Mouse (Mus musculus): ENCODE data around the gene Mss51. TPM values are rescaled to one million over a fixed set of nuclear protein-coding genes. Genes with fewer than 3 reads are reported as not detected.

The Mss51 gene
- polyA plus RNA-seq, 1 experiment = 0.28 TPM

DNA sequence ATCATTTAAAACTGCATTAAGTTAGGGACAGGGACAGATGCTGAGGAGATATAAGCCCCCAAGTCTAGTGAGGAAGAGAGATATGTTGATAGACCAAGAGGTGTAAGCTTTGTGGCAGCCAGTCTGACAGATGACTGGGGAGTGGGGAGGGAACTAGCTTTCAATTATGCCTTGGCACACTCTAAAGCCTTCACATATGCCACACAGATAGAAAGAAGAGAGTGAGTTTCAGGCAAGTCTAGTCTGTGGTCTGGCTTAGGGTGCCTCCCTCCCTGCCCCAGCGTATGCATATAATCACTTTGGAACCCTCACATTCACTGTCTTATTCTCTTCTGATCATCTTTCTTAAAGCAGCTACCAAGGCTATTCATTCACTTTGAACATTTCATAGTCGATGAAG, 45.4 kb downstream of the Mss51 start:
- H3K36me3 ChIP-seq (ENCODE audit: control insufficient read depth, insufficient read depth) = peaks cover 14% of the 10 kb centered on the region
- H3K79me2 ChIP-seq (ENCODE audit: control insufficient read depth, insufficient read depth) = no peaks in the 10 kb centered on the region
- H3ac ChIP-seq (ENCODE audit: control insufficient read depth, insufficient read length, low read depth) = no peak overlapping the region
- H3K27me3 ChIP-seq (ENCODE audit: control insufficient read depth, insufficient read depth, insufficient read length) = no peaks in the 10 kb centered on the region
- H3K4me3 ChIP-seq (ENCODE audit: insufficient read depth, poor library complexity, severe bottlenecking) = no peak overlapping the region
- H3K79me3 ChIP-seq (ENCODE audit: low read depth) = no peaks in the 10 kb centered on the region
- TF ChIP-seq MYOD1 (IDR thresholded peaks at IDR 0.05; ENCODE audit: control insufficient read depth, insufficient read length, low read depth) (no peak), CTCF (IDR thresholded peaks at IDR 0.05; ENCODE audit: control insufficient read depth, insufficient read depth, insufficient read length) (no peak), USF1 (IDR thresholded peaks at IDR 0.05; ENCODE audit: low read depth) (no peak), CEBPB (IDR thresholded peaks at IDR 0.05; ENCODE audit: low read depth) (no peak), MYOG (IDR thresholded peaks at IDR 0.05; ENCODE audit: control insufficient read depth, extremely low read depth, insufficient read length) (no peak), FOSL1 (IDR thresholded peaks at IDR 0.05; ENCODE audit: insufficient read depth, low read length, poor library complexity, severe bottlenecking) (no peak), MAX (IDR thresholded peaks at IDR 0.05) (no peak)

DNA sequence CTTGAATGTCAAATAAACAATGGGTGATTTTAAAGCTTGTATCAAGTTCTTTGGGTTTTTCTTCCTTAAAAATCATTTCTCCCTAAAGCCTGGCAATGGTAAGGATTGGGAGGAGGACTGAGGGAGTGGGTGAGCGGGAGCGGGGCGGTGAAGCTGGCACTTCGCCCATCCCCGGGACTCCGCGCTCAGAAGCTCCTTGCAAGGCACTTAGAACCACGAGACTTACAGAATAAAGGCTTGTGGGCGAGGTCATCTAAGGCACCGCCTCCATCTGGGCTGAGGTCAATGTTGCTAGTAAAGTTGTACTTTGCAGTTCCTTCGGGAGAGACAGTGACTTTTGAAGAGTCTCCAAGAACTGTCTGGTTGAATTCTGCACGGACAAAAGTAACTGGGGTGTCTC, 49.5 kb downstream of the Mss51 start:
- no peak overlapping the region for H3K4me3 ChIP-seq (ENCODE audit: insufficient read depth, poor library complexity, severe bottlenecking)
- TF ChIP-seq CTCF (IDR thresholded peaks at IDR 0.05; ENCODE audit: control insufficient read depth, insufficient read depth, insufficient read length) (no peak), MYOD1 (IDR thresholded peaks at IDR 0.05; ENCODE audit: control insufficient read depth, insufficient read length, low read depth) (no peak), USF1 (IDR thresholded peaks at IDR 0.05; ENCODE audit: low read depth) (no peak), FOSL1 (IDR thresholded peaks at IDR 0.05; ENCODE audit: insufficient read depth, low read length, poor library complexity, severe bottlenecking) (no peak), MYOG (IDR thresholded peaks at IDR 0.05; ENCODE audit: control insufficient read depth, extremely low read depth, insufficient read length) (no peak), CEBPB (IDR thresholded peaks at IDR 0.05; ENCODE audit: low read depth) (no peak), MAX (IDR thresholded peaks at IDR 0.05) (no peak)
- no peaks in the 10 kb centered on the region for H3K27me3 ChIP-seq (ENCODE audit: control insufficient read depth, insufficient read depth, insufficient read length)
- H3ac ChIP-seq (ENCODE audit: control insufficient read depth, insufficient read length, low read depth) = no peak overlapping the region
- no peaks in the 10 kb centered on the region for H3K36me3 ChIP-seq (ENCODE audit: control insufficient read depth, insufficient read depth)
- H3K79me3 ChIP-seq (ENCODE audit: low read depth) = no peaks in the 10 kb centered on the region
- no peaks in the 10 kb centered on the region for H3K79me2 ChIP-seq (ENCODE audit: control insufficient read depth, insufficient read depth)

DNA sequence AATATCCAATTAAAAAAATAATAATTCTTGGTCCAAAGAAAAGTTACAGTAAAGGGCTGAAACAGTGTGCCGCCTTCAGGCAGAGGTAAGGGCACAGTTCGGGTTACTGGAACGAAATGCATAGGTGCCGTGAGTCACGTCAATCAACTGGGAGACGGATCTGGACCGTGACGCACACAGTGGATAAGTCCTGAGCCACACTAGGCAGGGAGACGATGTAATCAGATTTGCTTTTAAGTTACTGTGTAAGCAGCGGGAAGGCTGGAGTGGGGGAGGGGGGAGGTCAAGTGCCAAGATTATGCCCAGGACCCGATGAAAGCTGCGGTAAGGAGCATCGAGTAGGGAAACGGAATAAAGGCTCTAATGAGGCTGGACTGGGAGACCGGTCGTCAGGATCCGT, 54.4 kb downstream of the Mss51 start:
- Histone ChIP-seq H3K27me3 (ENCODE audit: control insufficient read depth, insufficient read depth, insufficient read length) (no peaks in the 10 kb centered on the region), H3K36me3 (ENCODE audit: control insufficient read depth, insufficient read depth) (no peaks in the 10 kb centered on the region), H3ac (ENCODE audit: control insufficient read depth, insufficient read length, low read depth) (no peak overlapping the region), H3K79me3 (ENCODE audit: low read depth) (no peaks in the 10 kb centered on the region), H3K4me3 (ENCODE audit: insufficient read depth, poor library complexity, severe bottlenecking) (no peak overlapping the region), H3K79me2 (ENCODE audit: control insufficient read depth, insufficient read depth) (no peaks in the 10 kb centered on the region)
- TF ChIP-seq MYOD1 (IDR thresholded peaks at IDR 0.05; ENCODE audit: control insufficient read depth, insufficient read length, low read depth) = no peak
- TF ChIP-seq CTCF (IDR thresholded peaks at IDR 0.05; ENCODE audit: control insufficient read depth, insufficient read depth, insufficient read length) = no peak
- no peak for TF ChIP-seq MAX (IDR thresholded peaks at IDR 0.05)
- no peak for TF ChIP-seq FOSL1 (IDR thresholded peaks at IDR 0.05; ENCODE audit: insufficient read depth, low read length, poor library complexity, severe bottlenecking)

DNA sequence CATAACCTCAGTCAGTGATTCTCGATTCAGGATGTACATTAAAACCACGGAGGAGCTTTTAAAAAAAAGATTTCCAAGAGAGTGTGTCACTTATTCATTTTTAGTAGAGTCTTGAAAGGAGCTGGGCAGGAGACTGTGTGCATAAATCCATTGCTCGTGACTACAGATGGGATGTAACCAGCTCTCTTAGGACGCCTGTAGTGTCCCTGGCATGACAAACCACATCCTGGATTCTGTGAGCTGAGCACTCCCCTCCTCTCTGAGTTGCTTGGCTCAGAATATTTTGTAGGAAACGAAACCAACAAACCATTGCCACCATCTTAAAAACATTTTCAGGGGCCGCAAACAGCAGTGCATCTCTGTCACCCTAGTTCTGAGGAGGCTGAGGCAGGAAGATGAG, 59.7 kb downstream of the Mss51 start:
- no peaks in the 10 kb centered on the region for H3K27me3 ChIP-seq (ENCODE audit: control insufficient read depth, insufficient read depth, insufficient read length)
- no peaks in the 10 kb centered on the region for H3K36me3 ChIP-seq (ENCODE audit: control insufficient read depth, insufficient read depth)
- H3ac ChIP-seq (ENCODE audit: control insufficient read depth, insufficient read length, low read depth) = no peak overlapping the region
- TF ChIP-seq CTCF (IDR thresholded peaks at IDR 0.05; ENCODE audit: control insufficient read depth, insufficient read depth, insufficient read length) (no peak), MYOG (IDR thresholded peaks at IDR 0.05; ENCODE audit: control insufficient read depth, extremely low read depth, insufficient read length) (no peak), USF1 (IDR thresholded peaks at IDR 0.05; ENCODE audit: low read depth) (no peak), FOSL1 (IDR thresholded peaks at IDR 0.05; ENCODE audit: insufficient read depth, low read length, poor library complexity, severe bottlenecking) (no peak), MYOD1 (IDR thresholded peaks at IDR 0.05; ENCODE audit: control insufficient read depth, insufficient read length, low read depth) (no peak), CEBPB (IDR thresholded peaks at IDR 0.05; ENCODE audit: low read depth) (no peak), MAX (IDR thresholded peaks at IDR 0.05) (no peak)
- H3K4me3 ChIP-seq (ENCODE audit: insufficient read depth, poor library complexity, severe bottlenecking) = no peak overlapping the region
- H3K79me2 ChIP-seq (ENCODE audit: control insufficient read depth, insufficient read depth) = no peaks in the 10 kb centered on the region
- H3K79me3 ChIP-seq (ENCODE audit: low read depth) = no peaks in the 10 kb centered on the region

Other genes with a start within 250 kb of the Mss51 start
- not detected for gene Kcnk16, start 227.7 kb downstream of the Mss51 start, polyA plus RNA-seq (2012; fragmentation: generic; extraction: Trizol)
- gene Nudt13, start 202.2 kb downstream of the Mss51 start, polyA plus RNA-seq (2012; fragmentation: generic; extraction: Trizol) = 4.9 TPM
- 28.6 TPM for gene Ecd, start 148.8 kb downstream of the Mss51 start, polyA plus RNA-seq (2012; fragmentation: generic; extraction: Trizol)
- gene Fam149b, start 148.7 kb downstream of the Mss51 start, polyA plus RNA-seq (2012; fragmentation: generic; extraction: Trizol) = 17.7 TPM
- gene Dnajc9, start 108.0 kb downstream of the Mss51 start, polyA plus RNA-seq (2012; fragmentation: generic; extraction: Trizol) = 80.8 TPM
- 97.2 TPM for gene Mrps16, start 103.3 kb downstream of the Mss51 start, polyA plus RNA-seq (2012; fragmentation: generic; extraction: Trizol)
- gene Cfap70, start 44.7 kb downstream of the Mss51 start, polyA plus RNA-seq (2012; fragmentation: generic; extraction: Trizol) = 0.01 TPM
- gene Anxa7, start 16.8 kb downstream of the Mss51 start, polyA plus RNA-seq (2012; fragmentation: generic; extraction: Trizol) = 47.9 TPM
- gene Ppp3cb, start 49.7 kb upstream of the Mss51 start, polyA plus RNA-seq (2012; fragmentation: generic; extraction: Trizol) = 29.9 TPM
- 3.3 TPM for gene Usp54, start 144.2 kb upstream of the Mss51 start, polyA plus RNA-seq (2012; fragmentation: generic; extraction: Trizol)
- gene Myoz1, start 159.6 kb upstream of the Mss51 start, polyA plus RNA-seq (2012; fragmentation: generic; extraction: Trizol) = 0.50 TPM
- gene Synpo2l, start 171.5 kb upstream of the Mss51 start, polyA plus RNA-seq (2012; fragmentation: generic; extraction: Trizol) = 42.3 TPM
- gene Sec24c, start 177.4 kb upstream of the Mss51 start, polyA plus RNA-seq (2012; fragmentation: generic; extraction: Trizol) = 63.4 TPM
- 6.3 TPM for gene Fut11, start 198.1 kb upstream of the Mss51 start, polyA plus RNA-seq (2012; fragmentation: generic; extraction: Trizol)
- gene Chchd1, start 206.1 kb upstream of the Mss51 start, polyA plus RNA-seq (2012; fragmentation: generic; extraction: Trizol) = 177 TPM
- 74.0 TPM for gene Zswim8, start 210.7 kb upstream of the Mss51 start, polyA plus RNA-seq (2012; fragmentation: generic; extraction: Trizol)
- gene Ndst2, start 237.7 kb upstream of the Mss51 start, polyA plus RNA-seq (2012; fragmentation: generic; extraction: Trizol) = 13.5 TPM

All from C2C12 (cell line).